Mouse (Mus musculus): ENCODE measurements at regions not wholly inside any gene's neighbourhood (a gene's known extent, or its start where the extent isn't known, plus 50 kb on each side); places are given as distances from the start of the nearest gene placed in this dataset.

GRCm38 (mm10) chr4:91596619-91597018 lies 196.0 kb upstream of the Elavl2 start:
- DNase-seq (ENCODE audit: low spot score): peak; percentile 14
- WGBS: 55% methylated on average over 6 of the region's 6 CpGs
- no peaks in the 10 kb centered on the region for H3K9me3 ChIP-seq (replicated peaks)

GRCm38 (mm10) chr4:91595766-91596165 lies 195.2 kb upstream of the Elavl2 start:
- Histone ChIP-seq H3K36me3 (no peaks in the 10 kb centered on the region), H3K27ac (replicated peaks) (no peak overlapping the region), H3K4me3 (no peak overlapping the region), H3K9me3 (replicated peaks) (no peaks in the 10 kb centered on the region), H3K27me3 (ENCODE audit: low read depth, poor library complexity, severe bottlenecking) (no peaks in the 10 kb centered on the region), H3K4me1 (peaks cover 7% of the 10 kb centered on the region)
- no peak for DNase-seq (ENCODE audit: low spot score)
- WGBS: 71% methylated on average over 8 of the region's 8 CpGs

More at GRCm38 (mm10) chr4:91596619-91597018, 196.0 kb upstream of the Elavl2 start:
- Histone ChIP-seq H3K27me3 (ENCODE audit: low read depth, poor library complexity, severe bottlenecking) (no peaks in the 10 kb centered on the region), H3K36me3 (no peaks in the 10 kb centered on the region), H3K4me1 (peaks cover 7% of the 10 kb centered on the region), H3K27ac (replicated peaks) (no peak overlapping the region), H3K4me3 (no peak overlapping the region)

GRCm38 (mm10) chr4:91589779-91590178 lies 189.2 kb upstream of the Elavl2 start:
- H3K4me3 ChIP-seq: no peak overlapping the region
- no peaks in the 10 kb centered on the region for H3K27me3 ChIP-seq (ENCODE audit: low read depth, poor library complexity, severe bottlenecking)
- no peaks in the 10 kb centered on the region for H3K9me3 ChIP-seq (replicated peaks)
- WGBS: 85% methylated on average over 3 of the region's 3 CpGs
- no peak overlapping the region for H3K27ac ChIP-seq (replicated peaks)
- DNase-seq (ENCODE audit: low spot score): no peak
- no peaks in the 10 kb centered on the region for H3K4me1 ChIP-seq
- H3K36me3 ChIP-seq: no peaks in the 10 kb centered on the region

- no peaks in the 10 kb centered on the region for H3K9me3 ChIP-seq (replicated peaks)
- no peaks in the 10 kb centered on the region for H3K4me1 ChIP-seq
- H3K27me3 ChIP-seq (ENCODE audit: low read depth, poor library complexity, severe bottlenecking): no peaks in the 10 kb centered on the region
- no peak overlapping the region for H3K27ac ChIP-seq (replicated peaks)
- H3K36me3 ChIP-seq: no peaks in the 10 kb centered on the region
- H3K4me3 ChIP-seq: no peak overlapping the region
- WGBS: 76% methylated on average over 1 of the region's 1 CpGs
- DNase-seq (ENCODE audit: low spot score): no peak
Measured at GRCm38 (mm10) chr4:91587541-91588059, 187.0 kb upstream of the Elavl2 start.

- no peaks in the 10 kb centered on the region for H3K9me3 ChIP-seq (replicated peaks)
- DNase-seq (ENCODE audit: low spot score): no peak
- WGBS: 75% methylated on average over 1 of the region's 1 CpGs
- no peaks in the 10 kb centered on the region for H3K4me1 ChIP-seq
- H3K4me3 ChIP-seq: no peak overlapping the region
- no peak overlapping the region for H3K27ac ChIP-seq (replicated peaks)
- no peaks in the 10 kb centered on the region for H3K36me3 ChIP-seq
- no peaks in the 10 kb centered on the region for H3K27me3 ChIP-seq (ENCODE audit: low read depth, poor library complexity, severe bottlenecking)
Measured at GRCm38 (mm10) chr4:91583035-91583434, 182.4 kb upstream of the Elavl2 start.

GRCm38 (mm10) chr4:91557452-91557851 lies 156.9 kb upstream of the Elavl2 start:
- Histone ChIP-seq H3K4me3 (no peak overlapping the region), H3K4me1 (peaks cover 5% of the 10 kb centered on the region; the same call in 1 of the 2 replicates), H3K27ac (replicated peaks) (no peak overlapping the region), H3K36me3 (no peaks in the 10 kb centered on the region), H3K9me3 (replicated peaks) (no peaks in the 10 kb centered on the region), H3K27me3 (ENCODE audit: low read depth, poor library complexity, severe bottlenecking) (no peaks in the 10 kb centered on the region)
- no peak for DNase-seq (ENCODE audit: low spot score)
- WGBS: 30% methylated on average over 1 of the region's 1 CpGs

GRCm38 (mm10) chr4:91556959-91557358 lies 156.4 kb upstream of the Elavl2 start:
- no peak overlapping the region for H3K4me3 ChIP-seq
- peaks cover 5% of the 10 kb centered on the region; the same call in 1 of the 2 replicates for H3K4me1 ChIP-seq
- DNase-seq (ENCODE audit: low spot score): no peak
- 51% methylated on average over 4 of the region's 4 CpGs for WGBS
- no peaks in the 10 kb centered on the region for H3K9me3 ChIP-seq (replicated peaks)
- H3K27me3 ChIP-seq (ENCODE audit: low read depth, poor library complexity, severe bottlenecking): no peaks in the 10 kb centered on the region
- H3K27ac ChIP-seq (replicated peaks): no peak overlapping the region
- H3K36me3 ChIP-seq: no peaks in the 10 kb centered on the region

GRCm38 (mm10) chr4:91524367-91524766 lies 123.8 kb upstream of the Elavl2 start:
- H3K27me3 ChIP-seq (ENCODE audit: low read depth, poor library complexity, severe bottlenecking): no peaks in the 10 kb centered on the region
- H3K9me3 ChIP-seq (replicated peaks): no peaks in the 10 kb centered on the region
- H3K27ac ChIP-seq (replicated peaks): no peak overlapping the region
- no peak overlapping the region for H3K4me3 ChIP-seq
- no peaks in the 10 kb centered on the region for H3K4me1 ChIP-seq
- WGBS: 85% methylated on average over 4 of the region's 4 CpGs
- H3K36me3 ChIP-seq: no peaks in the 10 kb centered on the region
- no peak for DNase-seq (ENCODE audit: low spot score)

- H3K36me3 ChIP-seq: no peaks in the 10 kb centered on the region
- no peak for DNase-seq (ENCODE audit: low spot score)
- WGBS: 85% methylated on average over 1 of the region's 1 CpGs
- no peaks in the 10 kb centered on the region for H3K9me3 ChIP-seq (replicated peaks)
- H3K27ac ChIP-seq (replicated peaks): no peak overlapping the region
- no peaks in the 10 kb centered on the region for H3K4me1 ChIP-seq
- no peaks in the 10 kb centered on the region for H3K27me3 ChIP-seq (ENCODE audit: low read depth, poor library complexity, severe bottlenecking)
- H3K4me3 ChIP-seq: no peak overlapping the region
Measured at GRCm38 (mm10) chr4:91511543-91511942, 111.0 kb upstream of the Elavl2 start.

- WGBS: 87% methylated on average over 1 of the region's 1 CpGs
- no peak for DNase-seq (ENCODE audit: low spot score)
- H3K4me1 ChIP-seq: no peaks in the 10 kb centered on the region
Measured at GRCm38 (mm10) chr4:91509937-91510336, 109.4 kb upstream of the Elavl2 start.

GRCm38 (mm10) chr4:91503273-91503672 lies 102.7 kb upstream of the Elavl2 start:
- DNase-seq (ENCODE audit: low spot score): no peak
- 87% methylated on average over 3 of the region's 3 CpGs for WGBS
- H3K27ac ChIP-seq (replicated peaks): no peak overlapping the region
- H3K4me1 ChIP-seq: no peaks in the 10 kb centered on the region
- H3K9me3 ChIP-seq (replicated peaks): no peaks in the 10 kb centered on the region
- no peaks in the 10 kb centered on the region for H3K27me3 ChIP-seq (ENCODE audit: low read depth, poor library complexity, severe bottlenecking)
- no peak overlapping the region for H3K4me3 ChIP-seq
- no peaks in the 10 kb centered on the region for H3K36me3 ChIP-seq

More at GRCm38 (mm10) chr4:91509937-91510336, 109.4 kb upstream of the Elavl2 start:
- Histone ChIP-seq H3K27ac (replicated peaks) (no peak overlapping the region), H3K36me3 (no peaks in the 10 kb centered on the region), H3K27me3 (ENCODE audit: low read depth, poor library complexity, severe bottlenecking) (no peaks in the 10 kb centered on the region), H3K9me3 (replicated peaks) (no peaks in the 10 kb centered on the region), H3K4me3 (no peak overlapping the region)

GRCm38 (mm10) chr4:91481863-91482475 lies 81.4 kb upstream of the Elavl2 start:
- no peaks in the 10 kb centered on the region for H3K36me3 ChIP-seq
- no peak for DNase-seq (ENCODE audit: low spot score)
- no peak overlapping the region for H3K27ac ChIP-seq (replicated peaks)
- 92% methylated on average over 3 of the region's 3 CpGs for WGBS
- H3K4me1 ChIP-seq: no peaks in the 10 kb centered on the region
- H3K9me3 ChIP-seq (replicated peaks): no peaks in the 10 kb centered on the region
- no peaks in the 10 kb centered on the region for H3K27me3 ChIP-seq (ENCODE audit: low read depth, poor library complexity, severe bottlenecking)
- H3K4me3 ChIP-seq: no peak overlapping the region

Data from midbrain, embryonic 10.5 days (tissue).